Mouse (Mus musculus) cerebellum, adult 2 months (tissue): ENCODE results near the gene 4932438A13Rik. TPM values are rescaled to one million over a fixed set of nuclear protein-coding genes. Genes with fewer than 3 reads are reported as not detected.

Source experiments
- DNase-seq, 2 experiments: peaks; one replicate each; pipeline ENCODE4 v3.0.0; 2021
- H3K27ac ChIP-seq: fragments of 200-500 bp; 2 replicates; pipeline ENCODE4 v1.5.1; 2012; ENCODE audit warnings: low read length, control low read depth, inconsistent platforms; ENCODE audit not compliant: insufficient read depth
- H3K27me3 ChIP-seq: fragments of 200-500 bp; 2 replicates; pipeline ENCODE4 v1.6.1; 2012; ENCODE audit warnings: inconsistent platforms, mild to moderate bottlenecking, low read length, moderate library complexity; ENCODE audit not compliant: control insufficient read depth, insufficient read depth
- H3K4me1 ChIP-seq: fragments of 200-500 bp; 2 replicates; pipeline ENCODE4 v1.6.1; 2011; ENCODE audit warnings: low read length; ENCODE audit not compliant: control insufficient read depth, insufficient read depth
- H3K4me3 ChIP-seq: fragments of 200-500 bp; replicated peaks from 2 replicates; pipeline ENCODE3; 2011; ENCODE audit warnings: mild to moderate bottlenecking, low read depth, low read length, control low read depth; ENCODE audit not compliant: insufficient read depth
- CTCF ChIP-seq: fragments of 200-500 bp; IDR thresholded peaks from 2 replicates; pipeline ENCODE4 v1.5.1; 2011; ENCODE audit warnings: low read depth, mild to moderate bottlenecking, control low read depth, low read length, moderate library complexity, borderline replicate concordance; ENCODE audit not compliant: insufficient read depth
- POLR2A ChIP-seq: fragments of 200-500 bp; IDR thresholded peaks from 2 replicates; pipeline ENCODE4 v1.6.1; 2011; ENCODE audit warnings: low read length, control low read depth, borderline replicate concordance; ENCODE audit not compliant: insufficient read depth
- WGBS: fragments of 180-500 bp; shearing (Covaris S2); methylation state at CpG from one replicate; pipeline ENCODE4 v1.1.7; 2018; 5-methylcytosine and 5-hydroxymethylcytosine counted together
- polyA plus RNA-seq: library from polyadenylated mRNA; depleted of rRNA; stranded (reverse); fragments of >200 nt; gene quantifications from 2 replicates; pipeline ENCODE4 v1.2.3, GENCODE M21; 2012

Gene 4932438A13Rik
- polyA plus RNA-seq, 1 experiment, result 52.1 TPM

GRCm38 (mm10) chr3:36863881-36864280, 977 bp downstream of the 4932438A13Rik start:
- H3K27ac ChIP-seq, result no peak overlapping the region
- no peak for TF ChIP-seq POLR2A
- no peak for TF ChIP-seq CTCF
- DNase-seq, result no peak
- H3K4me1 ChIP-seq, result no peaks in the 10 kb centered on the region
- H3K27me3 ChIP-seq, result no peaks in the 10 kb centered on the region
- peak overlapping the region; percentile 66 for H3K4me3 ChIP-seq
- WGBS, result 60% methylated on average over 4 of the region's 4 CpGs

- Histone ChIP-seq H3K27ac (no peak overlapping the region), H3K4me1 (no peaks in the 10 kb centered on the region), H3K4me3 (no peak overlapping the region), H3K27me3 (no peaks in the 10 kb centered on the region)
- no peak for DNase-seq
- TF ChIP-seq CTCF (no peak), POLR2A (no peak)
- WGBS, result 97% methylated on average over 4 of the region's 4 CpGs
Measured at GRCm38 (mm10) chr3:36864466-36864865, 1.6 kb downstream of the 4932438A13Rik start.

GRCm38 (mm10) chr3:36905372-36905771, 42.5 kb downstream of the 4932438A13Rik start:
- WGBS, result 96% methylated on average over 3 of the region's 3 CpGs
- Histone ChIP-seq H3K27ac (no peak overlapping the region), H3K4me3 (no peak overlapping the region), H3K4me1 (no peaks in the 10 kb centered on the region), H3K27me3 (no peaks in the 10 kb centered on the region)
- DNase-seq, result no peak
- TF ChIP-seq POLR2A (no peak), CTCF (no peak)

- TF ChIP-seq CTCF, result no peak
- no peak for TF ChIP-seq POLR2A
- DNase-seq, result no peak
- no peaks in the 10 kb centered on the region for H3K4me1 ChIP-seq
- no peaks in the 10 kb centered on the region for H3K27me3 ChIP-seq
- no peak overlapping the region for H3K4me3 ChIP-seq
- WGBS, result 82% methylated on average over 2 of the region's 2 CpGs
- no peak overlapping the region for H3K27ac ChIP-seq
Measured at GRCm38 (mm10) chr3:36917832-36918231, 54.9 kb downstream of the 4932438A13Rik start.

GRCm38 (mm10) chr3:36918322-36918721, 55.4 kb downstream of the 4932438A13Rik start:
- TF ChIP-seq POLR2A (no peak), CTCF (no peak)
- WGBS, result 96% methylated on average over 4 of the region's 4 CpGs
- Histone ChIP-seq H3K27me3 (no peaks in the 10 kb centered on the region), H3K27ac (no peak overlapping the region), H3K4me1 (no peaks in the 10 kb centered on the region), H3K4me3 (no peak overlapping the region)
- DNase-seq, result no peak

- 38% methylated on average over 5 of the region's 5 CpGs for WGBS
- Histone ChIP-seq H3K27me3 (no peaks in the 10 kb centered on the region), H3K27ac (no peak overlapping the region), H3K4me3 (no peak overlapping the region), H3K4me1 (no peaks in the 10 kb centered on the region)
- no peak for TF ChIP-seq CTCF
- no peak for TF ChIP-seq POLR2A
- DNase-seq, result no peak
Measured at GRCm38 (mm10) chr3:36941572-36941971, 78.7 kb downstream of the 4932438A13Rik start.

GRCm38 (mm10) chr3:36942108-36942507, 79.2 kb downstream of the 4932438A13Rik start:
- Histone ChIP-seq H3K27ac (no peak overlapping the region), H3K27me3 (no peaks in the 10 kb centered on the region), H3K4me3 (no peak overlapping the region), H3K4me1 (no peaks in the 10 kb centered on the region)
- WGBS, result 58% methylated on average over 6 of the region's 6 CpGs
- peak in 1 of 2 experiments; percentile 14 for DNase-seq
- TF ChIP-seq POLR2A, result no peak
- no peak for TF ChIP-seq CTCF

GRCm38 (mm10) chr3:36943706-36944105, 80.8 kb downstream of the 4932438A13Rik start:
- Histone ChIP-seq H3K27me3 (no peaks in the 10 kb centered on the region), H3K4me3 (no peak overlapping the region), H3K4me1 (no peaks in the 10 kb centered on the region), H3K27ac (no peak overlapping the region)
- no peak for DNase-seq
- no peak for TF ChIP-seq POLR2A
- no peak for TF ChIP-seq CTCF

- Histone ChIP-seq H3K27me3 (no peaks in the 10 kb centered on the region), H3K4me3 (no peak overlapping the region), H3K4me1 (no peaks in the 10 kb centered on the region), H3K27ac (no peak overlapping the region)
- no peak for TF ChIP-seq CTCF
- no peak for TF ChIP-seq POLR2A
- no peak for DNase-seq
- 90% methylated on average over 2 of the region's 2 CpGs for WGBS
Measured at GRCm38 (mm10) chr3:37037979-37038378, 175.1 kb downstream of the 4932438A13Rik start.
